Mouse (Mus musculus) liver, embryonic 14.5 days (tissue): ENCODE data around the gene Sbno1. TPM values are rescaled to one million over a fixed set of nuclear protein-coding genes. Genes with fewer than 3 reads are reported as not detected.

Experiments
- ATAC-seq: fragments of 200-750 bp; cut with Nextera tagmentation; 2 replicates; pipeline ENCODE4 v1.8.0; 2017; ENCODE audit warnings: moderate number of reproducible peaks, mild to moderate bottlenecking, moderate library complexity; ENCODE audit not compliant: insufficient read depth
- DNase-seq, 3 experiments: peaks; one replicate each; pipeline ENCODE4 v3.0.0-alpha.2; 2012 to 2013; ENCODE audit warnings: low read depth in 3 of 3, low spot score in 3 of 3
- H3K27ac ChIP-seq: fragments of 300-500 bp; sonication (generic); 2 replicates; pipeline ENCODE4 v1.5.1; 2014; ENCODE audit warnings: moderate library complexity, mild to moderate bottlenecking, control low read depth, inconsistent platforms
- H3K27me3 ChIP-seq: fragments of 300-500 bp; sonication (generic); 2 replicates; pipeline ENCODE4 v1.6.1; 2014; ENCODE audit warnings: mild to moderate bottlenecking, low read length, moderate library complexity; ENCODE audit not compliant: control insufficient read depth, insufficient read depth
- H3K36me3 ChIP-seq: fragments of 300-500 bp; sonication (generic); replicated peaks from 2 replicates; pipeline ENCODE4 v1.6.1; 2014; ENCODE audit warnings: low read depth; ENCODE audit not compliant: control insufficient read depth, insufficient read depth
- H3K4me1 ChIP-seq, 2 experiments: fragments of 200-500 bp in 1 of 2; fragments of 300-500 bp in 1 of 2; sonication (generic) in 1 of 2; replicated peaks; 2 replicates each; pipeline ENCODE4 v1.6.1; 2012 to 2014; ENCODE audit warnings: antibody characterized with exemption in 1 of 2, inconsistent platforms in 1 of 2, low read length in 1 of 2; ENCODE audit not compliant: control insufficient read depth in 2 of 2, insufficient read depth in 2 of 2
- H3K4me2 ChIP-seq: fragments of 300-500 bp; sonication (generic); 2 replicates; pipeline ENCODE4 v1.6.1; 2014; ENCODE audit warnings: low read depth, mild to moderate bottlenecking, control low read depth, moderate library complexity
- H3K4me3 ChIP-seq, 2 experiments: fragments of 200-500 bp in 1 of 2; fragments of 300-500 bp in 1 of 2; sonication (generic) in 1 of 2; 2 replicates each; pipeline ENCODE4 v1.5.1; 2012 to 2014; ENCODE audit warnings: low read depth in 2 of 2, low read length in 2 of 2, mild to moderate bottlenecking in 2 of 2, control low read depth in 1 of 2, inconsistent platforms in 1 of 2, moderate library complexity in 1 of 2; ENCODE audit not compliant: insufficient read depth in 1 of 2
- H3K9ac ChIP-seq: fragments of 300-500 bp; sonication (generic); replicated peaks from 2 replicates; pipeline ENCODE4 v1.6.1; 2014; ENCODE audit warnings: mild to moderate bottlenecking, control low read depth, moderate library complexity
- H3K9me3 ChIP-seq: fragments of 300-500 bp; sonication (generic); 2 replicates; pipeline ENCODE4 v1.6.1; 2016; ENCODE audit warnings: low read length, mixed read lengths; ENCODE audit not compliant: control insufficient read depth
- CTCF ChIP-seq: IDR thresholded peaks from 2 replicates; pipeline ENCODE4 v1.5.1; 2016; ENCODE audit warnings: antibody characterized with exemption, low read depth, control low read depth
- EP300 ChIP-seq: IDR thresholded peaks from 2 replicates; pipeline ENCODE4 v1.6.1; 2016; ENCODE audit warnings: antibody characterized with exemption, low read depth
- WGBS: fragments of 180-500 bp; shearing (Covaris S2); extraction: QIAGEN DNeasy Blood & Tissue Kit; methylation state at CpG from one replicate; pipeline ENCODE4 v1.1.7; 2014; ENCODE audit not compliant: insufficient replicate concordance; 5-methylcytosine and 5-hydroxymethylcytosine counted together
- polyA plus RNA-seq, 2 experiments: library from polyadenylated mRNA; depleted of rRNA in 1 of 2; stranded (reverse) in 1 of 2; unstranded in 1 of 2; fragments of >200 nt; fragmentation: Nextera tagmentation in 1 of 2; extraction: Ambion mirVana in 1 of 2; gene quantifications; 2 replicates each; pipeline versions ENCODE4 v1.2.1 to v1.2.3; 2012 to 2014

Sbno1 gene
- polyA plus RNA-seq, 2 experiments, result 12.6 to 35.1 TPM

DNA sequence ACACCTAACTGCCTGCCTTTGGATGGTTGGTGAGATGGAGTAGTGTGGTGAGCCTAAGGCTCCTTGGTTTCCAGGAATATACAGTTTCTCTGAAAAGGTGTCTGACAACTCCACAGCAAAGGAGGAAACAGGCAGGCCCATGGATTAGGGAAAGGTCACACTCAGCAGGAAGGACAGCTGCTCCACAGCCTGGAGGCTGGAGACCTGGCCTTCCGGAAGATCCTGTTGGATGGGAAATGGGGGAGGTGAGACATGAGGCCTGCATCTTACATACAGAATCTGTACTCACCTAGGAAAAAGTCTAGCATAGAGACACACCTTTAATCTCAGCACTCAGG lies 28.2 kb upstream of the Sbno1 start:
- Histone ChIP-seq H3K9me3 (no peaks in the 10 kb centered on the region), H3K27ac (no peak overlapping the region), H3K4me1 (peaks cover 18 to 24% of the 10 kb centered on the region in 2 experiments), H3K4me2 (no peak overlapping the region), H3K27me3 (no peaks in the 10 kb centered on the region), H3K36me3 (peaks cover 96% of the 10 kb centered on the region), H3K9ac (no peak overlapping the region), H3K4me3 (no peak overlapping the region)
- 88% methylated on average over 1 of the region's 1 CpGs for WGBS
- ATAC-seq (no peak), DNase-seq (no peak)
- TF ChIP-seq EP300 (no peak), CTCF (no peak)

DNA sequence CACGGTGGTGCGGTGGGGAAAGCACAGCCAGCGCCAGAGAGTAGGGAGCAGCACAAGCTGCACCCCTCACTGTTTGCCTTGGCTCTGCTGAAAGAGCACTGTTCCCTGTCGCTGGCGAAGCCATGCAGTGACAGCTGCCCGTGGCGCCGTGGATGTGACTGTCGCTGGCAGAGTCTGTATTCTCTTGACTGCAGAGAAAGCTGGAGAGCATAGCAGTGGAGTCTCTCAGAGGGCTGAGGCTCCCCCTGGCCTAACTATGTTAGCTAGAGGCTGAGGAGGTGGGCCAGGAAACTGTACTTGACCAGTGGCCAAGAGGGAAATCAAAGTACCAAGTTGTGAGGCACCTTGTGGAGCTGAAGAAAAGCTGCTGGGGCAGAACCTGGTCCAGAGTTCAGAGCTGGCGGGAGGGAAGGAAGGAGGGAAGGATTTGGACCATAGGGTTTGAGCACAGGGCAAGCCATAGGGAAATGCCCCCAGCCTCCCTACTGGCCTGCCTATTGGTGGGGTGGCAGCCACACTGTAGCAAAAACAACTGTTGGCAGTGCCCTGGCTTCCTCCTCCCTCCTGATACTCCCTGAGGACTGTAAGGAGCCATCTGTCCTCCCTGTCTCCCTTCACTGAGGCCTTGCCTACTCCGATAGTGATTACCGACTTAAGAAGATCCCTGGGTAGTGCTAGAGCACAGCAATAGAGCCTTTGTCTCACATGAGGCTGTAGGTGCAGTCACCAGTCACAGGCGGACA lies 27.7 kb upstream of the Sbno1 start:
- Histone ChIP-seq H3K4me1 (peaks cover 19 to 27% of the 10 kb centered on the region in 2 experiments), H3K4me3 (no peak overlapping the region), H3K27ac (no peak overlapping the region), H3K27me3 (no peaks in the 10 kb centered on the region), H3K36me3 (peaks cover 96% of the 10 kb centered on the region), H3K9me3 (no peaks in the 10 kb centered on the region), H3K9ac (no peak overlapping the region), H3K4me2 (no peak overlapping the region)
- 85% methylated on average over 13 of the region's 13 CpGs for WGBS
- no peak for TF ChIP-seq EP300
- TF ChIP-seq CTCF, result no peak
- ATAC-seq (no peak), DNase-seq (no peak)

DNA sequence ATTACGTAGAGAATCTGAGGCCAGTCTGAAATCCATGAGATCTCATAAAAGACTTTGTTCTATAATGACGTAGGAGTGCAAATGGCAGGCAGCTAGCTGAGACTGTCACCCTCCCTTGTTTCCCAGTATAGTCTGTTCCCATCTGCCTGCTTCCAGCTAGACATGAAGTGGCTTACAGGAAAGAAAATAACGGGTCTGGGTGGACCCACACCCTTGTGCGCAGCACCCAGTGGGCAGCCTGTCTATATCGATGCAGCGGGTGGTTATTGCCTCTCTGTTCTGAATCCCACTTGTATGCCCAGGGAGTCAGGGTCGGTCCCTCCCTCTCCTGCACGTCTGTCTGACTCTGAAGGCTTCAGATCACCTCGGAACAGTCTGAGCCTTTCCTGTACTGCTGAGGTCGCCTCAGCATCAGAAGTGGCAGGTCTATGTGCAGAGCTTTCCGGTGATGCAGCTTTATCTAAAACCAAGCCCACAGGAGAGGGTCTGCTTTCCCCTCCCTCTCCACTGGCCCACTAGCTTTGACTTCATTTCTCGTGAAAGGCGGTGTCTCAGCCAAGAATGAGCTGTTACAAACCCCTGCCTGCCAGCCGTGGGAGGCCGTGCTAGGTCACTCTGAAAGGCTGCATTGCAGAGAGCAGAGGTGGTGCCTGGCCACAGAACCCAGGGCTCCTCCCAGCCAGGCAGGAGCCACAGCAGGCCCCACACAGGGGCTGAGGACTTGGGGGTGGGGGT lies 26.9 kb upstream of the Sbno1 start:
- H3K9me3 ChIP-seq, result no peaks in the 10 kb centered on the region
- no peak overlapping the region for H3K4me2 ChIP-seq
- peaks cover 97% of the 10 kb centered on the region for H3K36me3 ChIP-seq
- H3K4me1 ChIP-seq, result peaks cover 19 to 33% of the 10 kb centered on the region in 2 experiments
- no peak overlapping the region for H3K9ac ChIP-seq
- TF ChIP-seq CTCF, result no peak
- TF ChIP-seq EP300, result no peak
- WGBS, result 77% methylated on average over 15 of the region's 15 CpGs
- H3K27ac ChIP-seq, result no peak overlapping the region
- DNase-seq (no peak), ATAC-seq (no peak)
- H3K27me3 ChIP-seq, result no peaks in the 10 kb centered on the region
- H3K4me3 ChIP-seq, result no peak overlapping the region

DNA sequence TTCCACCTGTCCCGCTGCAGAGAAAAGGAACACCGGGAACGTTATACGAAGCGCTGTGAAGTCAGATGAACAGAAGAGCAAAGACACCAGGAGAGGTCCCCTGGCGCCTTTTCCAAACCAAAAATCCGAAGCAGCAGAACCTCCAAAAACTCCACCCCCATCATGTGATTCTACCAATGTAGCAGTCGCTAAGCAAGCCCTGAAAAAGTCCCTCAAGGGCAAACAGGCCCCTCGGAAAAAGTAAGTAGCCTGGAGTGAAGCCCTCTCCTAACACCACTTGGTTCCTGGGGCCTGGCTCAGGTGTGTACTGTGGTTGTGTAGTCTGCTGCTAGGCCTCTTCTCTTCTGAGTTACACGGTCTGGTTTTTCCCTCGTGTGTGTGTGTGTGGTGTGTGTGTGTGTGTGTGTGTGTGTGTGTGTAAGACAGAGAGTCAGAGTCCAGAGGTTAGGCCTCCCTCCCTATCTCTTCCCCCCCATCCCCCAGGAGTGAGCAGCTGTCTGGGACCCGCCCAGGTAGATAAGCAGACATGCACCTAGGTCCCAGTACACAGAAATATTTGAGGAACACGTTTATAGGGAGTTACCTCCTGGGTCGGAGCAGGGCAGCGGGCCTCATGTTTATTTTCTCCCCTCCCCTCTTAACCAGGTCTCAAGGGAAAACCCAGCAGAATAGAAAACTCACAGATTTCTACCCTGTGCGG lies 25.0 kb upstream of the Sbno1 start:
- ATAC-seq (peak; percentile 51), DNase-seq (peak in 1 of 3 experiments; percentile 30)
- H3K27ac ChIP-seq, result peak overlapping the region; percentile 60
- H3K36me3 ChIP-seq, result peaks cover 87% of the 10 kb centered on the region
- no peaks in the 10 kb centered on the region for H3K27me3 ChIP-seq
- peak overlapping the region; percentile 38 for H3K9ac ChIP-seq
- TF ChIP-seq CTCF (no peak), EP300 (peak; percentile 70)
- peaks cover 28 to 45% of the 10 kb centered on the region in 2 experiments for H3K4me1 ChIP-seq
- WGBS, result 63% methylated on average over 16 of the region's 16 CpGs
- H3K4me2 ChIP-seq, result peak overlapping the region; percentile 45
- peak overlapping the region in 1 of 2 experiments; percentile 7; a peak in 1 of 4 replicates for H3K4me3 ChIP-seq
- H3K9me3 ChIP-seq, result no peaks in the 10 kb centered on the region

DNA sequence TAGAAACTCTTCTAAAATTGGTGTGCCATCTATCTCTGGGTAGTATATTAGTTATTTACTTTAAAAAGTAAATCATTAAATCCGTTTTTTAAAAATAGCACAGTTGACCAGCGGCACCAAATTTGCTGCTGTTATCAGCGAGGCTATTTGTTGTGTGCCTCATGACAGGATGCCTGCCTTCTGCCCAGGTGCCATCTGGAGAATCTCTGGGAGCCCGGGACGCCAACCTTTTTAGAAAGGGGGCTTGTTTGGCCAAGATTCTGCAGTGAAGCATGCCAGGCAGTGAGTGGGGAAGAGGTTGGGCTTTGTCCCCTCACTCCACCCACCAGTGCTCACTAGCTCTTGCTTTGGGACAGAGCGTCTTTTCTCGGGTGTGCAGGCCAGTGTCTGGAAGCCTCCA lies 24.2 kb upstream of the Sbno1 start:
- Histone ChIP-seq H3K9me3 (no peaks in the 10 kb centered on the region), H3K9ac (no peak overlapping the region), H3K4me3 (no peak overlapping the region), H3K36me3 (peaks cover 82% of the 10 kb centered on the region), H3K27ac (peak overlapping the region; percentile 60; the same call in 1 of the 2 replicates), H3K4me1 (peaks cover 28 to 45% of the 10 kb centered on the region in 2 experiments), H3K27me3 (no peaks in the 10 kb centered on the region), H3K4me2 (peak overlapping the region; percentile 7)
- no peak for ATAC-seq
- no peak for TF ChIP-seq CTCF
- no peak for TF ChIP-seq EP300
- DNase-seq, result no peak
- WGBS, result 82% methylated on average over 7 of the region's 7 CpGs
